Mouse (Mus musculus) kidney, adult 18-20 months (tissue): Measurements from ENCODE around the gene Tm4sf19.
"Not testable (repeated sequence)": the region's sequence is repeated elsewhere in the genome, so short reads cannot be mapped to it uniquely, and the experiment has no call there.

ENCODE experiments used
- DNase-seq: peaks from one replicate; pipeline ENCODE4 v3.0.0; 2021

Tm4sf19 gene

DNA sequence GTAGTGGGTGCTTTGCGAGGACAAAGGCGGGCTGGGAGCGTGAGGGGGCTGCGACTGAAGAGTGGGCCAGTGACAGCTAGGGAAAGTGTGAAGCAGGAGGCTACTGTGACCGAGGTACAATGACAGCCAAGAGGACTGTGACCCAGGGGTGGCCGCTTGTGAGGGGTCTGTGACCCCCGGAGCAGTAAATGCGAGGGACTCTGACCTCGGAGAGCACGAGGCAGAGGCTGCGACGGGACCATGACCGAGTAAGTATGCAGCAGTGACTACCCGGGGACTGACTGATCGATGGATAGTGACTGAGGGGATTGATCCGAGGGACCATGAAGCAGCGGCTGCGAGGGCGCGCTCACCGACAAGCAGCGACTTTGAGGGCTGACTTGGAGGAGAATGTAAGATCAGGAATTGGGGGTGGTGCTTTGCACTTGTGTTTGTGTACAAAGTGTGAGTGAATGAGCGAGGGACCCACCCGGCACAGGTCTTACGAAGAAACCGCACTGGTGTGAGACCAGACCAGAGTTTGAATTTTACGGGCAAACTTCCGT is 30.8 kb downstream of the Tm4sf19 start:
- DNase-seq = no peak

DNA sequence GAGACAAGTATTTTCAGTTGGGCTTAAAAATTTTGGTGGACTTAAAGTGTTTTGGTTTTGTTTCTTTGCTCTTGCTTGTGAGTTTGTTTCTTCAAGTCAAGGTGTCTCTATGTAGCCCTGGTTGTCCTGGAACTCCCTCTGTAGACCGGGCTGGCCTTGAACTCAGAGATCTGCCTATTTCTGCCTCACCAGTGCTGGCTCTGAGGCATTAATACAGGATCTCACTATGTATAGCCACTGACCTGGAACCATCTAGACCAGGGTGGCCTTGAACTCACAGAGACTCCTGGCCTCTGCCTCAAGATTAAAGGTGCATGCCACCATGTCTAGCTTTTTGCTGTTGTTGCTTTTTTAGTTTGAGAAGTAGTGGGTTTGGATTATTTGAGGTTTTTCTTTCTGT is 31.6 kb downstream of the Tm4sf19 start:
- no peak for DNase-seq

DNA sequence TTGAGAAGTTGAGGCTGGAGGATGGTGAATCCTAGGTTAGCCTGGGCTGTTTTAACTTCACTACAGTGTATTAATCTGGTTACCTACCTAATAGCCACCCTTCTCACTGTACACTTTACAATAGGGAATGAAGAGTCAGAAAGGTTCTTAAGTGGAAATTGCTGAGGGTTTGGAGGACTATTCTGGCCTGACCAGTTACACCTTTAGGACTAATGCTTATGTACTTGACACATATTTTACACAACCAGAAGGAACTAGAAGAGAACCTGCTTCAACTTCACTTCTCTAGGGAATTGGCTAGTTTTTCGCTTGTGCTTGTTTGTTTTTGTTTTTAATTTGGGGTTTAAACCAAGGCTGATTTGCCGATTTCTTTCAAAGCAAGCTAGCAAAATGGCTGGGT is 32.8 kb downstream of the Tm4sf19 start:
- DNase-seq = no peak

DNA sequence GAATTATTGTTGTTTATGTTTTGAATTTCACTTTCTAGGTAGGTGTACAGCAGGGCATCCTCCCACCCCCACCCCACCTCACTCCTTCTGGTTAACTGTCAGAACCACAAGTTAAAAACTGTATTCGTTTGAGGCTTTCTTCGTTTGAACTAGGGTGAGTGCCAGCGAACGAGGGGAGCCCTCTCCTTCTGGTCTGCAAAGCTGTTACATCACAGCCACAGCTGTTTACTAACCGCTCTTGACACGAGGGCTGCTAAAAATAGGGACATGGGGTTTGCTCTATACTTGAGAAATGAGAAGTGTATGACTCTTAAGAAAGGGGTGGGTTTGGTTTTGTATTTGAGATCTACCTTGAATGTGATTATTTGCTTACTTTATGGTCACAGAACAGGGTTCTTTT is 33.8 kb downstream of the Tm4sf19 start:
- DNase-seq = no peak

DNA sequence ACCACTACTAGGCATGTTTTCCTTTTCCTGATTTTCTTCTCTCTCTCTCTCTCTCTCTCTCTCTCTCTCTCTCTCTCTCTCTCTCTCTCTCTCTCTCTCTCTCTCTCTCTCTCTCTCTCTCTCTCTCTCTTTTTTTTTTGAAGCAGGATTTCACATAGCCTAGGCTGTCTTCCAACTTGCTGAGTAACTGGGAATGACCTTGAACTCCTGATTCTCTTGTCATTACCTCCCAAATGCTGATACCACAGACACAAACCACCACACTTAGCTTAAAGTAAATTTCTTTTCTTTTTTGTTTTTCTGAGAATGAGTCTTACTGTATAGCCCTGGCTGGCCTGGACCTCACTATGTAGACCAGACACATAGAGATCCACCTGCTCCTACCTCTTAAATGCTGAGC is 34.4 kb downstream of the Tm4sf19 start:
- DNase-seq = no peak

DNA sequence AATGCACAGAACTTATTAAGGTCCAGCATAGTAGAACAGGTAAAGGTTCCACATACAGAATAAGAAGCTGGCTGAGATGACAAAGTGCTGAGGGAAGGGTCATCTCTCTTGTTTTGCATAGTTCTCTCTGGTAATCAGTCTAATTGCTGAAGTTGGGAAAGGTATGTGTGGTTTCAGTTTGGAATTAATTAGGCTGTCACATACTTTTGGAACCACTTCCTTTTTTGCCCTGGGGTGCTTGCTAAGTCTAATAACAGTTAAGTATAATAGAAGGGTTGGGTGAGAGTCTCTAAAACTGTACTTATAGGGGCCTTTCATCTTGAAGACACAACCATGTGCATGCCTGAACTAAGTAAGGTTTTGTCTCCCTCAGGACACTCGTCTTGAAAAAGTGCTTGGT is 36.4 kb downstream of the Tm4sf19 start:
- DNase-seq = no peak

DNA sequence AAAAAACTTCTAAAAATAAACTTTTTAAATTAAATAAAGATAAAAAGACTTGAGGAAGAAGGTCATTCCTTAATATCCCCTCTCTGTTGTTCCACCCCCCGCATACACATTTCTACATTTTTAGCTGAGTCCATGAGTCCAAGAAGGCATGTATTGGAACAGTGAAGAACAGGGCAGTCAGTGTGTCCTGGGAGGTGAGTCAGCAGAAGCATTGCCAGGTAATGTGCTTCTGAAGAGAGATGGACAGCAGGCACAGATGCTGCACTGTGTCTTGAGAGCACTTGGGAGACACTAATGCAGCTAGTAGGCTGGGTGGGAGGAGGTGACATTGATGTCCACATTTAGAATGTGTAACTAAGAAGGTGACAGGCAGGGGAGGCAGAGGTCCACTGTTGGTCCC is 37.0 kb downstream of the Tm4sf19 start:
- DNase-seq = no peak

DNA sequence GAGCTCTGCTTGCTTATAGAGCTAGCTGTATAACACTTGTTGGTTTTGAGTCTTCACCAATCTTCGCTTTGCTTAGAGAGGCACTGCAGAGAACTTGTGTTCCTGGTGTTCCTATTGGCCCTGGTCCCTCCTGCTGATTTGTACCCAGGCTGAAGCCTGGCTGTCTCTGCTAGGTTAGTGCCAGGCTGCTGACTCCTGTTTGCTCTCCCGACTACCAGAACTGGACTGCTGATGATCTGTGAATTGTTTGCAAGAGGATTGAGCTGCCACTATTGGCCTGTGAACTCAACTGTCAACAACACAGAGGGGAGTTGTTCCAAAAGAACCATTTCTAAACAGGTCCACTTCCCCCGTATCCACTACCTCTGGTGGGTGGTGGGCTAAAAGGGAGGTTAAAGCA is 41.1 kb downstream of the Tm4sf19 start:
- DNase-seq = no peak

DNA sequence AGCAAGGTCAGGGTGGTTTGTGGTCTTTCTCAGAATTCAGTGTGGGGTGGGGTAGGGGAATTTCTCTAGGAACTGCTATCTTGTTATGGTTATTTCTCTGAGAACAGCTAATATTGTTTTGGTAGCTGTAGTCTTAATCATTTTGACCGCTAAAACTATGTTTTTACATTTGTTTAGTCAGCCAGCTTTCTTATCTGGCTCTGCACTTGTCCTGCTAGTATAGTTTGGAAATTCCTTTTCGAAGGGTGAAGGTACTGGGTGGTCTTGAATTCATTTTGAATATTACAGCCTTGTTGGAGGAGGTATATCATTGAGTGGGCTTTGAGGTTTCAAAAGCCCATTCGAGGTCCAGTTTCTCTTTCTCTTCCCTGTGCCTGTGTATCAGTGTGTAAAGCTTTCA is 44.3 kb downstream of the Tm4sf19 start:
- not testable (repeated sequence) for DNase-seq

DNA sequence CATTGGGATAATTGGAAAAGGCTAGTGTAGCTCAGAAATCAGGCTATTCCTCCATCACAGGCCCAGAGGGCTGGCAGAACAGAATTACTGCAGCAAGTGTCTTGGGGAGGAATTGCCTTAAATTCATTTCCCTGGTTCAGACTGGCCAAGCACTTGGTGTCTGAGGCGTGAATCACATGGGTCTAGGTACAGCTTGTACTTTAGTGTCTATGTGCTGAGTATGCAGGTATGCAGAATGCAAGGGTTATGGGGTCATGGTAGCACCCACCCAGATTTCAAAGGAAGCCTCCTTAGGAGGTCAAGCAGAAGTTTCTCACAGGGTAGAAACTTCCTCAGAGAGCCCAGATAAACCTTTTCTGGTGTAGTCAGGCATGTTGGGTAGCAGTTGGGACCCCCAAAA is 45.3 kb downstream of the Tm4sf19 start:
- peak; percentile 31 for DNase-seq

DNA sequence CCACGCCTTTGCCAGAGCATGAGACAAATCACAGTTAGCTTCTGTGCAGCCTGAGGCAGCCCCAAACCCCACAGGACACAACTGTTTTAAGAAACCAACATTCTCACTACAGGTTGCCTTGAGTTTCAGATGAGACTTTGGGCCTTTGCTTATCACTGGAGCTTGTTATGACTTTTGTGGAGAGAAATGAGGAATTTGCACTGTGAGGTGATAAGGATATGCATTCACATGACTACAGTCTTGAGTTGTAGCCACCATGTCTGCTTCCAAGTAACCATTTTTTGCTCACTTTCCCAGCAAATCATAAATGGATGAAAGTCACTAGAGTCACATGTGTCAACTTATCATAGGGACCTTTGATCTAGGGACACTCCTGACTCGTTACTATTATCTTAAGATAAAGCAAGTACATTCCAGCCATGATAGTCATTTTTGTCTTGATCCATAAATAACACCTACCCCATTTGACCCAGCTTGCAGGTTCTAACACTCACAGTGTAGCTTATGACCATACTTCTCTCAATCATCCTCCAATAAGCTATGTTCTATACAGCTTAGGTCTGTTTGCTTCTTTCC is 46.3 kb downstream of the Tm4sf19 start:
- DNase-seq = no peak

DNA sequence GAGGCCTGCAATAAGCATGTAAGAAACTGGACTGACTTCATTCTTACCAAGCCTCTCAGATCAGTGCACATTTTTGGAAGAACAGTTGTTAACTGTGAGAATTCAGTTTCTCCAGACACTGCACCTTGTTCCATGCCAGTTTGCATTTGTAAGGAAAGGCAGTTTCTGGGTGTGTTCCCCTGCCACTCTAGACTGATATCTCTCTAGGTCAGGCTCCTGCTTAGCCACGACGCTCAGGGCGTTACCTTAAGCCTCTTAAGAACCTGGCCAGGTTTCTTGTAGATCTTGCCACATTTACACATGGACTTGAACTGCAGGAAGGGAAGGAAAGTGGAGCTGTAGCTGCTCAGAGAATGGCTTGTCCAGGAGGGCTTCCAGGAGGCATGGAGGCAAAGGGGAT is 49.4 kb downstream of the Tm4sf19 start:
- no peak for DNase-seq

DNA sequence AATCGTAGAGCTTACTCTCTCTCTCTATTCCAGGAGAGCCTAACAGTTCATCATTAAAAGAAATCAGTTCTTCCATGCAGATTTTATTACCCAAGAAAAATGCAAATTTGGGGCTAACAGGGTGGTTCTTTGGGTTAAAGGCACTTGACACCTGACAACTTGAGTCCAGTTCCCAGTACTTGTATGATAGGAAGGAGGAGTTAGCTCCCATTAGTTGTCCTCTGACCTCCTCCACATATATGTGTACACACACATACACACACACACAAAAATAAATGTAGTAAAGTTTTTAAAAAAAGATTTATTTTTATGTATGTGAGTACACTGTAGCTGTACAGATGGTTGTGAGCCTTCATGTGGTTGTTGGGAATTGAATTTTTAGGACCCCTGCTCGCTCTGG is 49.8 kb downstream of the Tm4sf19 start:
- no peak for DNase-seq

DNA sequence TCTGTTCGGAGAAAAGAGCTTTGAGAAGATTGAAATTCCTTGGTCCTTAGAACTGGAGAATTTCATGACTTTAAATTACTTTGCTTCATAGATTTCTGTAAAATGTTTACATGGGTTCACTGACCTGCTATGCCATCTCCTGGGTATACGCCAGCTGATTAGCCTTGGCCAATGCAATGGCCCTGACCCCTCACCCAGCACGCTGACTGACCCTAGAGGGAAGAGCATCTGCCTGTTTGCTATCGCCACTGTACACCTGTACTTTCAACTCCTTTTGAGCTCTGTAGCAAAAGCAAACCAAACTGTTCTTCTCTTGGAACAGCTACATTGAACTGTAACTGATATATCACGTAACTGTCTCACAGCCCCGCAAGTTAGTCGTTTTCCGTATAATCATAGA is 52.8 kb downstream of the Tm4sf19 start:
- no peak for DNase-seq

DNA sequence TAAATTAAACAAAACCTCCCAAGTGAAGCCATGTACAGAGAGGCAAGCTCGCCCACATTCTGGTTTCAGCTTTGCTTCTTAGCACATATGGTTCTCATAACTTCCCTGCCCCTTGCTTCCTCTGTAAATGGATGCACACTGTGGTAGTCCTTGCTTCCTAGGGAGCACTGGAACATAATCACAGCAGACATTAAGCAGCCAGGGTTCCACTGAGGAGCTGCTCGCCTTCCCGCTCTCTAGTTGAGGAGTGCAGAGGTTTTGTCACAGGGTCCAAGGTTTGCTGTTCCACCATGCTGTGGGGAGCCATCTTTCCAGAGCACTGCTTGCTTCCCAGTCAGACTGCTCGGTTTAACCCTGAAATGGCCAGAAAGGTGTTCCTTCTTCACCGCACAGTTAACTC is 54.3 kb downstream of the Tm4sf19 start:
- DNase-seq = no peak

DNA sequence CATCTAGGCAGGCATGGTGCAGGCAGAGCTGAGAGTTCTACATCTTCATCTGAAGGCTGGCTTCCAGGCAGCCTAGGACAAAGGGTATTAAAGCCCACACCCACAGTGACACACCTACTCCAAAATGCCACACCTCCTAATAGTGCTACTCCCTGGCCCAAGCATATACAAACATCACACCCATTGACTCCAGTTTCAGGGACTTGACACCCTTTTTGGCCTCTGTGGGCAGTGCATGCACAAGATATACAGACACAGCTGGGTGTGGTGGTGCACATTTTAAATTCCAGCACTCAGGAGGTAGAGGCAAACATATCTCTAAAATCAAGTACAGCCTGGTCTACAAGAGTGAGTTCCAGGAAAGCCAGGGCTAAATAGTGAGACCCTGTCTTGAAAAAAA is 55.8 kb downstream of the Tm4sf19 start:
- no peak for DNase-seq

DNA sequence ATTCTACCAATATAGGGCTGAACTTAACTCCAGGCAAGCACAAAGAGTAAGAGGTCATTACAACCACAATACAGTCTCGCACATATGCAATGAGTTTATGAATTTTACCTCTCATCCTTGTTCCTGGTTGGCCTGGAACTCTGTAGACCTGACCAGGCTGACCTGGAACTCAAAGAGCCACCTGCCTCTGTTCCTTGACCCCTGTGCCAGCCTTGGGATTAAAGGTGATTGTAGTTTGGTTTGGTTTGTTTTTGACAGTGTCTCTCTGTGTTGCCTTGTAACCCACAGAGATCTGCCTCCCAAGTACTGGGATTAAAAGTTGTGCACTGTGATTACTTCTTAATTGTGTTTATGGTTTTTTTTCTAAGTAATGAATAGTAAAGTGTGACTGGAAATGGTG is 56.5 kb downstream of the Tm4sf19 start:
- DNase-seq = no peak
